Mouse (Mus musculus) lung, embryonic 15.5 days (tissue): ENCODE results near the gene Krtap19-3. TPM values are rescaled to one million over a fixed set of nuclear protein-coding genes. Genes with fewer than 3 reads are reported as not detected.

Experiments used
- polyA plus RNA-seq: library from polyadenylated mRNA; unstranded; fragments of >200 nt; fragmentation: Nextera tagmentation; extraction: Ambion mirVana; gene quantifications from 2 replicates; pipeline ENCODE4 v1.2.1, GENCODE M21; 2015

Krtap19-3 gene
- polyA plus RNA-seq, 1 experiment from 2014 or later = not detected

Other genes with a start within 250 kb of the Krtap19-3 start
- gene Krtap26-1, start 230.2 kb downstream of the Krtap19-3 start, polyA plus RNA-seq = not detected in 2 replicates
- gene Krtap27-1, start 206.4 kb downstream of the Krtap19-3 start, polyA plus RNA-seq = not detected in 2 replicates
- gene 2310061N02Rik, start 170.1 kb downstream of the Krtap19-3 start, polyA plus RNA-seq = not detected in 2 replicates
- gene Krtap13-1, start 149.2 kb downstream of the Krtap19-3 start, polyA plus RNA-seq = not detected in 2 replicates
- not detected in 2 replicates for gene Krtap13, start 126.4 kb downstream of the Krtap19-3 start, polyA plus RNA-seq
- not detected in 2 replicates for gene 2310034C09Rik, start 119.2 kb downstream of the Krtap19-3 start, polyA plus RNA-seq
- gene 2310057N15Rik, start 103.8 kb downstream of the Krtap19-3 start, polyA plus RNA-seq = not detected in 2 replicates
- not detected in 2 replicates for gene Gm5965, start 100.1 kb downstream of the Krtap19-3 start, polyA plus RNA-seq
- gene Gm20741, start 65.8 kb downstream of the Krtap19-3 start, polyA plus RNA-seq = not detected in 2 replicates
- gene Krtap15, start 57.8 kb downstream of the Krtap19-3 start, polyA plus RNA-seq = not detected in 2 replicates
- gene Krtap14, start 51.9 kb downstream of the Krtap19-3 start, polyA plus RNA-seq = not detected in 2 replicates
- gene Krtap19-1, start 8.6 kb downstream of the Krtap19-3 start, polyA plus RNA-seq = not detected in 2 replicates
- gene Krtap19-2, start 3.8 kb downstream of the Krtap19-3 start, polyA plus RNA-seq = not detected in 2 replicates
- not detected in 2 replicates for gene Krtap19-4, start 7.1 kb upstream of the Krtap19-3 start, polyA plus RNA-seq
- gene Krtap19-5, start 18.4 kb upstream of the Krtap19-3 start, polyA plus RNA-seq = not detected in 2 replicates
- gene Krtap19-9b, start 54.2 kb upstream of the Krtap19-3 start, polyA plus RNA-seq = not detected in 2 replicates
- not detected in 2 replicates for gene Krtap16-3, start 84.8 kb upstream of the Krtap19-3 start, polyA plus RNA-seq
- gene Krtap22-2, start 132.7 kb upstream of the Krtap19-3 start, polyA plus RNA-seq = not detected in 2 replicates
- gene Gm10229, start 137.2 kb upstream of the Krtap19-3 start, polyA plus RNA-seq = not detected in 2 replicates
- not detected in 2 replicates for gene Krtap6-1, start 153.7 kb upstream of the Krtap19-3 start, polyA plus RNA-seq
- not detected in 2 replicates for gene Gm10228, start 163.4 kb upstream of the Krtap19-3 start, polyA plus RNA-seq
- not detected in 2 replicates for gene Krtap6-5, start 169.8 kb upstream of the Krtap19-3 start, polyA plus RNA-seq
- gene 1110025L11Rik, start 186.0 kb upstream of the Krtap19-3 start, polyA plus RNA-seq = not detected in 2 replicates
- gene Krtap6-3, start 206.0 kb upstream of the Krtap19-3 start, polyA plus RNA-seq = not detected in 2 replicates